In the genomic region with DNA sequence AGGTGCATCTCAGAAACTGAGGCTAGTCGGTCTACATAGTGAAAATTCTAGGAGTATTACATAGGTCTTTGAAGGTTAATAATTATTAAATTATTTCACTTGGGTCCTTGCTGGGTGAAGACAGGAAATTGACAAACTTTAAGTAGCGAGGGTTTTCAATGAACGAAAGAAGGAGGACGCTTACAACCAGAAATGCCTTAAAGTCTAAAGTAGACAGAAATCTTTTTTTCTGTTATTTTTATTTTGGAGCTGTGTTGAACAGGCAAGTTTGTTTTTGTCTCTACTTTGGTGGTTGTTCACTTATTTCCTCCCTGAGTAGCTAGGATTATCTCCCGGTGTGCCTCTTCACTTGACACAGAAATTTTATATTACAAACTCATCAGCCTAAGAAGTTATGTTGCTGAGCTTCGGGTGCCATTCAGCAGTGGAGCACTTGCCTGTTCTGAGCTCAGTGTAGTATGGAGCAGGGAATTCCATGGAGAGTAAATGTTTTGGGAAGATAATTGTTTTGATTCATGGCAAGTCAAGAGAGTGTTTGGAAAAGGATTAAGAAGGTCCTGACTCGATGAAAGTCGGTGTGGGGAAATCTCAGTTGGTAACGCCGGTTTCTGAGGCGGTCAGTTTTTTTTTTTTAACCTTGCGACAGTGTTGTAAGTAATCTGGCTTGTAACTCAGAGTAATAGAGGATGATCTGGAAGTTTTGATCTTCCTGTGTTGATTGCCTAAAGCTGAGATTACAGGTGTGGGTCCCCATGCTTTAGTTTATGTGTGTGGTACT, we compare ENCODE assay signal across 8 mouse cellular contexts. TPM values are rescaled to one million over a fixed set of nuclear protein-coding genes. Genes with fewer than 3 reads are reported as not detected.
DNase-seq lines count a peak whose midpoint lies in the region; ATAC-seq and TF ChIP-seq lines count a peak whose summit lies in the region.

No protein-coding gene starts in this region.

- no peaks in the 10 kb centered on the region for H3K9me3 ChIP-seq in hindbrain, embryonic 12.5 days (replicated peaks)
- no peaks in the 10 kb centered on the region for H3K9me3 ChIP-seq in midbrain, embryonic 13.5 days

- no peak for TF ChIP-seq CTCF in kidney, adult 2 months (conservative IDR thresholded peaks at IDR 0.05; ENCODE audit: insufficient read depth, insufficient read length, low read depth, low read length)

- H3K27me3 ChIP-seq in kidney, adult 2 months (replicated peaks; ENCODE audit: control insufficient read depth, insufficient read depth, low read length), result no peaks in the 10 kb centered on the region
- H3K27me3 ChIP-seq in hindbrain, embryonic 12.5 days, result no peaks in the 10 kb centered on the region
- H3K27me3 ChIP-seq in midbrain, embryonic 13.5 days, result no peaks in the 10 kb centered on the region

- no peak for ATAC-seq in hindbrain, embryonic 12.5 days (ENCODE audit: low FRiP score)
- ATAC-seq in midbrain, embryonic 13.5 days, result no peak

- intact Hi-C loops in gastrocnemius, postnatal 36 days (cut with DNase I), result no loop called here
- intact Hi-C loops in left cerebral cortex, postnatal 36 days (cut with DNase I), result loop anchor here (5.0 kb wide), 1 partner anchor 35 kb away; a partner anchor contains a TSS

- WGBS in kidney, adult 2 months, result 5% methylated on average over 12 of the region's 12 CpGs
- 32% methylated on average over 12 of the region's 12 CpGs for WGBS in hindbrain, embryonic 12.5 days
- WGBS in midbrain, embryonic 13.5 days, result 18% methylated on average over 12 of the region's 12 CpGs

- TF ChIP-seq POLR2A in kidney, adult 2 months (IDR thresholded peaks at IDR 0.05; ENCODE audit: low read depth, low read length), result no peak

- no peak for DNase-seq in kidney, adult 2 months
- no peak for DNase-seq in kidney, postnatal 4 days
- peak; percentile 11 for DNase-seq in Muller cell, postnatal 12 days (ENCODE audit: inconsistent ontology term)
- no peak for DNase-seq in cerebellum, adult 11 months
- no peak for DNase-seq in gastrocnemius, postnatal 36 days
- no peak for DNase-seq in left cerebral cortex, postnatal 36 days (ENCODE audit: low spot score in 2 of 2)

- H3K36me3 ChIP-seq in kidney, adult 2 months (ENCODE audit: control insufficient read depth, insufficient read depth, low read length), result no peaks in the 10 kb centered on the region
- H3K36me3 ChIP-seq in hindbrain, embryonic 12.5 days, result peaks cover 11% of the 10 kb centered on the region
- peaks cover 16% of the 10 kb centered on the region for H3K36me3 ChIP-seq in midbrain, embryonic 13.5 days

- H3K4me2 ChIP-seq in hindbrain, embryonic 12.5 days (replicated peaks), result peak overlapping the region; percentile 60
- peak overlapping the region; percentile 64 for H3K4me2 ChIP-seq in midbrain, embryonic 13.5 days (replicated peaks)

- no peak overlapping the region for H3K27ac ChIP-seq in kidney, adult 2 months (ENCODE audit: insufficient read depth, low read depth, low read length)
- no peak overlapping the region for H3K27ac ChIP-seq in hindbrain, embryonic 12.5 days
- no peak overlapping the region for H3K27ac ChIP-seq in midbrain, embryonic 13.5 days

- peak overlapping the region; percentile 57 for H3K9ac ChIP-seq in hindbrain, embryonic 12.5 days
- H3K9ac ChIP-seq in midbrain, embryonic 13.5 days (replicated peaks), result peak overlapping the region; percentile 70

- H3K4me1 ChIP-seq in kidney, adult 2 months (ENCODE audit: control insufficient read depth, insufficient read depth, low read length), result peaks cover 5% of the 10 kb centered on the region; the same call in 1 of the 2 replicates
- H3K4me1 ChIP-seq in hindbrain, embryonic 12.5 days, result peaks cover 19% of the 10 kb centered on the region
- peaks cover 21% of the 10 kb centered on the region for H3K4me1 ChIP-seq in midbrain, embryonic 13.5 days (replicated peaks)

- H3K4me3 ChIP-seq in kidney, adult 2 months (ENCODE audit: insufficient read depth, low read depth, low read length), result peak overlapping the region; percentile 7; the same call in 1 of the 2 replicates
- peak overlapping the region; percentile 60 for H3K4me3 ChIP-seq in hindbrain, embryonic 12.5 days
- peak overlapping the region; percentile 61 for H3K4me3 ChIP-seq in midbrain, embryonic 13.5 days (replicated peaks)

RNA-seq across cellular contexts. Expression of a gene that starts 0.8 kb away (rescaled TPM):
- polyA plus RNA-seq in kidney, adult 2 months (2012; rRNA removed), result 2.0 TPM in 2 replicates
- 7.0 and 7.6 TPM in 2 replicates for polyA plus RNA-seq in hindbrain, embryonic 12.5 days (2016; fragmentation: Nextera tagmentation; extraction: Ambion mirVana)
- 6.4 and 7.9 TPM in 2 replicates for polyA plus RNA-seq in midbrain, embryonic 13.5 days (2015; fragmentation: Nextera tagmentation; extraction: Ambion mirVana)
- total RNA-seq in gastrocnemius, postnatal 36 days (2021), result 1 to 10 TPM; 1.7 to 2.0 TPM
- 1 to 10 TPM; 4.7 to 4.9 TPM for total RNA-seq in left cerebral cortex, postnatal 36 days (2021)

RNA-seq across cellular contexts. Expression of a gene that starts 0.9 kb away (rescaled TPM):
- polyA plus RNA-seq in kidney, adult 2 months (2012; rRNA removed), result 3.3 and 5.6 TPM in 2 replicates
- 32.9 and 33.1 TPM in 2 replicates for polyA plus RNA-seq in hindbrain, embryonic 12.5 days (2016; fragmentation: Nextera tagmentation; extraction: Ambion mirVana)
- 37.3 and 37.7 TPM in 2 replicates for polyA plus RNA-seq in midbrain, embryonic 13.5 days (2015; fragmentation: Nextera tagmentation; extraction: Ambion mirVana)
- total RNA-seq in gastrocnemius, postnatal 36 days (2021), result 10 to 100 TPM; 12.8 to 15.7 TPM
- 10 to 100 TPM; 33.0 to 34.3 TPM for total RNA-seq in left cerebral cortex, postnatal 36 days (2021)

RNA-seq across cellular contexts. Expression of a gene that starts 33.5 kb away (rescaled TPM):
- polyA plus RNA-seq in kidney, adult 2 months (2012; rRNA removed), result 3.3 and 4.9 TPM in 2 replicates
- polyA plus RNA-seq in hindbrain, embryonic 12.5 days (2016; fragmentation: Nextera tagmentation; extraction: Ambion mirVana), result 72.4 and 75.7 TPM in 2 replicates
- 78.6 and 82.4 TPM in 2 replicates for polyA plus RNA-seq in midbrain, embryonic 13.5 days (2015; fragmentation: Nextera tagmentation; extraction: Ambion mirVana)
- 10 to 100 TPM; 17.4 to 21.8 TPM for total RNA-seq in gastrocnemius, postnatal 36 days (2021)
- total RNA-seq in left cerebral cortex, postnatal 36 days (2021), result 10 to 100 TPM; 40.1 to 42.3 TPM

RNA-seq across cellular contexts. Expression of a gene that starts 50.8 kb away (rescaled TPM):
- polyA plus RNA-seq in kidney, adult 2 months (2012; rRNA removed), result 0.44 and 0.54 TPM in 2 replicates
- polyA plus RNA-seq in hindbrain, embryonic 12.5 days (2016; fragmentation: Nextera tagmentation; extraction: Ambion mirVana), result 0.85 and 0.94 TPM in 2 replicates
- 1.3 and 1.5 TPM in 2 replicates for polyA plus RNA-seq in midbrain, embryonic 13.5 days (2015; fragmentation: Nextera tagmentation; extraction: Ambion mirVana)
- total RNA-seq in gastrocnemius, postnatal 36 days (2021), result not detected
- total RNA-seq in left cerebral cortex, postnatal 36 days (2021), result under 1 TPM; 0.27 to 0.39 TPM

RNA-seq across cellular contexts. Expression of a gene that starts 54.3 kb away (rescaled TPM):
- polyA plus RNA-seq in kidney, adult 2 months (2012; rRNA removed), result 6.4 and 6.5 TPM in 2 replicates
- polyA plus RNA-seq in hindbrain, embryonic 12.5 days (2016; fragmentation: Nextera tagmentation; extraction: Ambion mirVana), result 115 TPM in 2 replicates
- 117 and 118 TPM in 2 replicates for polyA plus RNA-seq in midbrain, embryonic 13.5 days (2015; fragmentation: Nextera tagmentation; extraction: Ambion mirVana)
- total RNA-seq in gastrocnemius, postnatal 36 days (2021), result 10 to 100 TPM; 11.5 to 23.6 TPM
- total RNA-seq in left cerebral cortex, postnatal 36 days (2021), result 10 to 100 TPM; 20.3 to 22.6 TPM

Comparison
In these comparisons a context has a peak if more than half of its experiments do, and no peak if none do; other contexts are left out.
1. H3K4me3 ChIP-seq: peak in every context shown above with its lines; median percentile 61 in midbrain, embryonic 13.5 days; 60 in hindbrain, embryonic 12.5 days; 7 in kidney, adult 2 months.
2. RNA of a gene that starts 33.5 kb away (polyA plus RNA-seq): 78.6 to 82.4 TPM in midbrain, embryonic 13.5 days and 72.4 to 75.7 TPM in hindbrain, embryonic 12.5 days; 3.3 to 4.9 TPM in kidney, adult 2 months; every median in the first group is over 10 times any median in the second.